Mouse (Mus musculus) limb, embryonic 14.5 days (tissue): ENCODE measurements around the gene Map3k9. TPM values are rescaled to one million over a fixed set of nuclear protein-coding genes. Genes with fewer than 3 reads are reported as not detected.

ENCODE experiments used
- ATAC-seq: fragments of 200-750 bp; cut with Nextera tagmentation; 2 replicates; pipeline ENCODE4 v1.8.0; 2017; ENCODE audit warnings: low read depth, moderate number of reproducible peaks, moderate TSS enrichment; ENCODE audit not compliant: low FRiP score
- DNase-seq: peaks from one replicate; pipeline ENCODE4 v3.0.0-alpha.2; 2015; ENCODE audit warnings: low spot score
- H3K27ac ChIP-seq: fragments of 300-500 bp; sonication (generic); replicated peaks from 2 replicates; pipeline ENCODE4 v1.5.1; 2014; ENCODE audit warnings: low read depth, mild to moderate bottlenecking, low read length, moderate library complexity, mixed read lengths
- H3K27me3 ChIP-seq: fragments of 300-500 bp; sonication (generic); 2 replicates; pipeline ENCODE4 v1.6.1; 2014; ENCODE audit warnings: low read length, mixed read lengths; ENCODE audit not compliant: control insufficient read depth, insufficient read depth
- H3K36me3 ChIP-seq: fragments of 300-500 bp; sonication (generic); 2 replicates; pipeline ENCODE4 v1.6.1; 2014; ENCODE audit warnings: mild to moderate bottlenecking, low read length, moderate library complexity, mixed read lengths; ENCODE audit not compliant: control insufficient read depth, insufficient read depth
- H3K4me1 ChIP-seq: fragments of 300-500 bp; sonication (generic); 2 replicates; pipeline ENCODE4 v1.6.1; 2014; ENCODE audit warnings: antibody characterized with exemption, low read length, mixed read lengths; ENCODE audit not compliant: control insufficient read depth, insufficient read depth
- H3K4me2 ChIP-seq: fragments of 300-500 bp; sonication (generic); replicated peaks from 2 replicates; pipeline ENCODE4 v1.6.1; 2014; ENCODE audit warnings: low read depth, mild to moderate bottlenecking, low read length, moderate library complexity; ENCODE audit not compliant: severe bottlenecking
- H3K4me3 ChIP-seq: fragments of 300-500 bp; sonication (generic); replicated peaks from 2 replicates; pipeline ENCODE4 v1.5.1; 2014; ENCODE audit warnings: low read length
- H3K9ac ChIP-seq: fragments of 300-500 bp; sonication (generic); 2 replicates; pipeline ENCODE4 v1.6.1; 2014; ENCODE audit warnings: mild to moderate bottlenecking, low read depth, low read length, moderate library complexity; ENCODE audit not compliant: severe bottlenecking
- H3K9me3 ChIP-seq: fragments of 300-500 bp; sonication (generic); 2 replicates; pipeline ENCODE4 v1.6.1; 2016; ENCODE audit warnings: low read length; ENCODE audit not compliant: control insufficient read depth
- POLR2A ChIP-seq: fragments of 200-500 bp; IDR thresholded peaks from 2 replicates; pipeline ENCODE4 v1.8.0; 2012; ENCODE audit warnings: inconsistent platforms, mild to moderate bottlenecking, moderate library complexity, borderline replicate concordance; ENCODE audit not compliant: insufficient read depth, insufficient read length; ENCODE audit errors: extremely low read depth
- whole genome bisulfite sequencing: fragments of 180-500 bp; shearing (Covaris S2); extraction: QIAGEN DNeasy Blood & Tissue Kit; methylation state at CpG from one replicate; pipeline ENCODE4 v1.1.7; 2014; 5-methylcytosine and 5-hydroxymethylcytosine counted together
- polyA plus RNA-seq, 2 experiments: library from polyadenylated mRNA; depleted of rRNA in 1 of 2; stranded (reverse) in 1 of 2; unstranded in 1 of 2; fragments of >200 nt; fragmentation: Nextera tagmentation in 1 of 2; extraction: Ambion mirVana in 1 of 2; gene quantifications; 2 replicates each; pipeline versions ENCODE4 v1.2.1 to v1.2.3; 2012 to 2014

The Map3k9 gene
- polyA plus RNA-seq, 2 experiments = 0.87 to 1.5 TPM

GRCm38 (mm10) chr12:81712618-81713017 lies 68.4 kb downstream of the Map3k9 start:
- Histone ChIP-seq H3K27ac (no peak overlapping the region), H3K36me3 (no peaks in the 10 kb centered on the region), H3K4me1 (no peaks in the 10 kb centered on the region), H3K27me3 (no peaks in the 10 kb centered on the region), H3K9me3 (peaks cover 7% of the 10 kb centered on the region; the same call in 1 of the 2 replicates), H3K4me3 (no peak overlapping the region), H3K9ac (no peak overlapping the region), H3K4me2 (no peak overlapping the region)
- no peak for TF ChIP-seq POLR2A
- WGBS = 82% methylated on average over 4 of the region's 4 CpGs
- DNase-seq (no peak), ATAC-seq (no peak)

GRCm38 (mm10) chr12:81702903-81703302 lies 78.1 kb downstream of the Map3k9 start:
- Histone ChIP-seq H3K4me2 (no peak overlapping the region), H3K9me3 (peaks cover 4% of the 10 kb centered on the region; the same call in 1 of the 2 replicates), H3K9ac (no peak overlapping the region), H3K4me3 (no peak overlapping the region), H3K4me1 (no peaks in the 10 kb centered on the region), H3K36me3 (no peaks in the 10 kb centered on the region), H3K27me3 (no peaks in the 10 kb centered on the region), H3K27ac (no peak overlapping the region)
- WGBS = 17% methylated on average over 1 of the region's 1 CpGs
- peak; percentile 58 for DNase-seq
- TF ChIP-seq POLR2A = no peak
- no peak for ATAC-seq

- no peak overlapping the region for H3K9ac ChIP-seq
- ATAC-seq (no peak), DNase-seq (no peak)
- H3K36me3 ChIP-seq = no peaks in the 10 kb centered on the region
- H3K9me3 ChIP-seq = no peaks in the 10 kb centered on the region
- no peak overlapping the region for H3K4me3 ChIP-seq
- H3K27me3 ChIP-seq = no peaks in the 10 kb centered on the region
- no peak overlapping the region for H3K27ac ChIP-seq
- no peak for TF ChIP-seq POLR2A
- H3K4me1 ChIP-seq = no peaks in the 10 kb centered on the region
- no peak overlapping the region for H3K4me2 ChIP-seq
- WGBS = 35% methylated on average over 4 of the region's 4 CpGs
These were observed 83.0 kb downstream of the Map3k9 start for GRCm38 (mm10) chr12:81698011-81698410.

- 46% methylated on average over 8 of the region's 8 CpGs for WGBS
- H3K9me3 ChIP-seq = no peaks in the 10 kb centered on the region
- H3K27me3 ChIP-seq = no peaks in the 10 kb centered on the region
- ATAC-seq (no peak), DNase-seq (no peak)
- H3K27ac ChIP-seq = no peak overlapping the region
- no peak overlapping the region for H3K4me3 ChIP-seq
- no peaks in the 10 kb centered on the region for H3K4me1 ChIP-seq
- H3K36me3 ChIP-seq = no peaks in the 10 kb centered on the region
- H3K9ac ChIP-seq = no peak overlapping the region
- no peak overlapping the region for H3K4me2 ChIP-seq
- no peak for TF ChIP-seq POLR2A
These were observed 89.7 kb downstream of the Map3k9 start for GRCm38 (mm10) chr12:81691177-81691730.

GRCm38 (mm10) chr12:81690751-81691150 lies 90.2 kb downstream of the Map3k9 start:
- no peak for DNase-seq
- Histone ChIP-seq H3K4me2 (no peak overlapping the region), H3K9ac (no peak overlapping the region), H3K27me3 (no peaks in the 10 kb centered on the region), H3K36me3 (no peaks in the 10 kb centered on the region), H3K27ac (no peak overlapping the region), H3K9me3 (no peaks in the 10 kb centered on the region), H3K4me1 (no peaks in the 10 kb centered on the region), H3K4me3 (no peak overlapping the region)
- no peak for ATAC-seq
- 78% methylated on average over 7 of the region's 7 CpGs for WGBS
- TF ChIP-seq POLR2A = no peak

GRCm38 (mm10) chr12:81690111-81690510 lies 90.9 kb downstream of the Map3k9 start:
- DNase-seq (no peak), ATAC-seq (no peak)
- no peaks in the 10 kb centered on the region for H3K4me1 ChIP-seq
- no peaks in the 10 kb centered on the region for H3K36me3 ChIP-seq
- H3K27ac ChIP-seq = no peak overlapping the region
- H3K9ac ChIP-seq = no peak overlapping the region
- H3K9me3 ChIP-seq = no peaks in the 10 kb centered on the region
- no peak overlapping the region for H3K4me2 ChIP-seq
- no peaks in the 10 kb centered on the region for H3K27me3 ChIP-seq
- WGBS = 92% methylated on average over 15 of the region's 15 CpGs
- H3K4me3 ChIP-seq = no peak overlapping the region
- no peak for TF ChIP-seq POLR2A
